Mouse (Mus musculus) stomach, postnatal 0 days (tissue): ENCODE results near the gene Lrrk1. TPM values are rescaled to one million over a fixed set of nuclear protein-coding genes. Genes with fewer than 3 reads are reported as not detected.

Experiments
- ATAC-seq: fragments of 200-750 bp; cut with Nextera tagmentation; 2 replicates; pipeline ENCODE4 v1.8.0; 2017; ENCODE audit not compliant: low FRiP score, low TSS enrichment
- DNase-seq: peaks from one replicate; pipeline ENCODE4 v3.0.0-alpha.2; 2016; ENCODE audit warnings: low spot score
- H3K27ac ChIP-seq: fragments of 300-500 bp; sonication (generic); replicated peaks from 2 replicates; pipeline ENCODE4 v1.5.1; 2014; ENCODE audit warnings: mild to moderate bottlenecking, control low read depth
- H3K27me3 ChIP-seq: fragments of 300-500 bp; sonication (generic); 2 replicates; pipeline ENCODE4 v1.6.1; 2014; ENCODE audit warnings: low read length; ENCODE audit not compliant: control insufficient read depth, insufficient read depth
- H3K36me3 ChIP-seq: fragments of 300-500 bp; sonication (generic); 2 replicates; pipeline ENCODE4 v1.6.1; 2014; ENCODE audit warnings: low read length, mixed read lengths; ENCODE audit not compliant: control insufficient read depth, insufficient read depth
- H3K4me1 ChIP-seq: fragments of 300-500 bp; sonication (generic); replicated peaks from 2 replicates; pipeline ENCODE4 v1.6.1; 2014; ENCODE audit warnings: antibody characterized with exemption; ENCODE audit not compliant: control insufficient read depth, insufficient read depth
- H3K4me2 ChIP-seq: fragments of 300-500 bp; sonication (generic); replicated peaks from 2 replicates; pipeline ENCODE4 v1.6.1; 2014; ENCODE audit warnings: low read depth, mild to moderate bottlenecking, control low read depth, moderate library complexity
- H3K4me3 ChIP-seq: fragments of 300-500 bp; sonication (generic); 2 replicates; pipeline ENCODE4 v1.5.1; 2014; ENCODE audit warnings: low read depth, low read length, control low read depth
- H3K9ac ChIP-seq: fragments of 300-500 bp; sonication (generic); 2 replicates; pipeline ENCODE4 v1.6.1; 2014; ENCODE audit warnings: mild to moderate bottlenecking, low read length, control low read depth, mixed read lengths
- H3K9me3 ChIP-seq: fragments of 300-500 bp; sonication (generic); 2 replicates; pipeline ENCODE4 v1.6.1; 2016; ENCODE audit warnings: low read length; ENCODE audit not compliant: control insufficient read depth
- CTCF ChIP-seq: IDR thresholded peaks from 2 replicates; pipeline ENCODE4 v1.5.1; 2016; ENCODE audit warnings: antibody characterized with exemption, low read depth, mild to moderate bottlenecking, moderate library complexity
- EP300 ChIP-seq: optimal IDR thresholded peaks from 2 replicates; pipeline ENCODE3; 2016; ENCODE audit warnings: antibody characterized with exemption
- WGBS: fragments of 180-500 bp; shearing (Covaris S2); extraction: QIAGEN DNeasy Blood & Tissue Kit; methylation state at CpG from one replicate; pipeline ENCODE4 v1.1.7; 2014; 5-methylcytosine and 5-hydroxymethylcytosine counted together
- microRNA-seq: library from miRNA; unstranded; fragments of <30 nt; microRNA quantifications from one replicate; pipeline ENCODE4, GENCODE M21; 2016
- polyA plus RNA-seq: library from polyadenylated mRNA; unstranded; fragments of >200 nt; fragmentation: Nextera tagmentation; extraction: Ambion mirVana; gene quantifications from 2 replicates; pipeline ENCODE4 v1.2.1, GENCODE M21; 2015

Lrrk1 gene
- polyA plus RNA-seq, 1 experiment from 2014 or later = 9.2 TPM

GRCm38 (mm10) chr7:66179120-66179581 is 209.0 kb downstream of the Lrrk1 start:
- Histone ChIP-seq H3K4me1 (no peaks in the 10 kb centered on the region), H3K9me3 (no peaks in the 10 kb centered on the region), H3K4me2 (no peak overlapping the region), H3K27ac (no peak overlapping the region), H3K9ac (no peak overlapping the region), H3K27me3 (no peaks in the 10 kb centered on the region), H3K36me3 (no peaks in the 10 kb centered on the region; the same call in none of the 2 replicates), H3K4me3 (no peak overlapping the region)
- no peak for TF ChIP-seq EP300
- no peak for TF ChIP-seq CTCF
- ATAC-seq = no peak
- DNase-seq = no peak
- 51% methylated on average over 10 of the region's 10 CpGs for WGBS

GRCm38 (mm10) chr7:66178101-66178500 is 210.0 kb downstream of the Lrrk1 start:
- H3K36me3 ChIP-seq = peaks cover 3% of the 10 kb centered on the region
- H3K9ac ChIP-seq = no peak overlapping the region
- H3K27ac ChIP-seq = no peak overlapping the region
- DNase-seq (no peak), ATAC-seq (no peak)
- TF ChIP-seq EP300 (no peak), CTCF (no peak)
- H3K27me3 ChIP-seq = no peaks in the 10 kb centered on the region
- H3K4me1 ChIP-seq = no peaks in the 10 kb centered on the region
- no peak overlapping the region for H3K4me3 ChIP-seq
- WGBS = 89% methylated on average over 6 of the region's 6 CpGs
- H3K4me2 ChIP-seq = no peak overlapping the region
- no peaks in the 10 kb centered on the region for H3K9me3 ChIP-seq

- Histone ChIP-seq H3K27me3 (no peaks in the 10 kb centered on the region), H3K4me2 (no peak overlapping the region), H3K9me3 (no peaks in the 10 kb centered on the region), H3K27ac (no peak overlapping the region), H3K9ac (no peak overlapping the region), H3K4me1 (no peaks in the 10 kb centered on the region), H3K36me3 (peaks cover 7% of the 10 kb centered on the region), H3K4me3 (no peak overlapping the region)
- TF ChIP-seq CTCF = no peak
- DNase-seq (no peak), ATAC-seq (no peak)
- WGBS = 79% methylated on average over 4 of the region's 4 CpGs
Observed at GRCm38 (mm10) chr7:66176929-66177328, 211.2 kb downstream of the Lrrk1 start.

Small RNA genes within 50 kb of the gene (microRNA-seq; reads per million reads assigned to microRNA genes)
- not detected for gene Mir7057

Other genes starting within 250 kb of the Lrrk1 start
- not detected in 2 replicates for gene Gm10974, start 22.4 kb downstream of the Lrrk1 start, polyA plus RNA-seq
- 7.7 and 9.6 TPM in 2 replicates for gene Aldh1a3, start 39.2 kb upstream of the Lrrk1 start, polyA plus RNA-seq